Mouse (Mus musculus) mouse embryonic stem cell (cell line): ENCODE measurements around the gene 9130213A22Rik.

Experiments
- in situ Hi-C, 2 experiments: fragments of 300-500 bp; cut with MboI; formaldehyde crosslinking; loops; 1 replicate in 1 of 2; 3 replicates in 1 of 2; pipeline ENCODE4 v1.14.3; 2019 to 2020; ENCODE audit warnings: low sequenced_read_pairs in 2 of 2, low pct_unique_long_range_greater_than_20kb in 1 of 2, mixed read lengths in 1 of 2; ENCODE audit not compliant: unreplicated experiment in 1 of 2

Gene 9130213A22Rik

GRCm38 (mm10) chr11:69086390-69086789 is 36.0 kb downstream of the 9130213A22Rik start:
- in situ Hi-C loops: no loop called here

- in situ Hi-C loops: no loop called here
Observed at GRCm38 (mm10) chr11:69085608-69086007, 36.8 kb downstream of the 9130213A22Rik start.

GRCm38 (mm10) chr11:69081613-69082012 is 40.8 kb downstream of the 9130213A22Rik start:
- in situ Hi-C loops: no loop called here

- in situ Hi-C loops: no loop called here
Observed at GRCm38 (mm10) chr11:69080855-69081222, 41.5 kb downstream of the 9130213A22Rik start.

- in situ Hi-C loops: no loop called here
Observed at GRCm38 (mm10) chr11:69080102-69080854, 42.1 kb downstream of the 9130213A22Rik start.

GRCm38 (mm10) chr11:69078805-69079438 is 43.5 kb downstream of the 9130213A22Rik start:
- in situ Hi-C loops: loop anchor here in 1 of 2 experiments (5.0 kb wide), 1 partner anchor 38 kb away; no protein-coding TSS in a partner anchor

GRCm38 (mm10) chr11:69078041-69078440 is 44.3 kb downstream of the 9130213A22Rik start:
- in situ Hi-C loops: loop anchor here in 1 of 2 experiments (5.0 kb wide), 1 partner anchor 39 kb away; no protein-coding TSS in a partner anchor

- in situ Hi-C loops: loop anchor here in 1 of 2 experiments (5.0 kb wide), 1 partner anchor 40 kb away; no protein-coding TSS in a partner anchor
Observed at GRCm38 (mm10) chr11:69077316-69077715, 45.1 kb downstream of the 9130213A22Rik start.

- in situ Hi-C loops: loop anchor here in 1 of 2 experiments (5.0 kb wide), 1 partner anchor 41 kb away; no protein-coding TSS in a partner anchor
Observed at GRCm38 (mm10) chr11:69076572-69076971, 45.8 kb downstream of the 9130213A22Rik start.

- in situ Hi-C loops: loop anchor here in 1 of 2 experiments (5.0 kb wide), 1 partner anchor 41 kb away; no protein-coding TSS in a partner anchor
Observed at GRCm38 (mm10) chr11:69075764-69076479, 46.5 kb downstream of the 9130213A22Rik start.

- in situ Hi-C loops: loop anchor here in 1 of 2 experiments (5.0 kb wide), 1 partner anchor 43 kb away; no protein-coding TSS in a partner anchor
Observed at GRCm38 (mm10) chr11:69074776-69075069, 47.7 kb downstream of the 9130213A22Rik start.

- in situ Hi-C loops: no loop called here
Observed at GRCm38 (mm10) chr11:69073951-69074775, 48.2 kb downstream of the 9130213A22Rik start.

- in situ Hi-C loops: no loop called here
Observed at GRCm38 (mm10) chr11:69073065-69073888, 49.1 kb downstream of the 9130213A22Rik start.

- in situ Hi-C loops: no loop called here
Observed at GRCm38 (mm10) chr11:69072666-69073064, 49.7 kb downstream of the 9130213A22Rik start.

- in situ Hi-C loops: no loop called here
Observed at GRCm38 (mm10) chr11:69072234-69072633, 50.2 kb downstream of the 9130213A22Rik start.

- in situ Hi-C loops: no loop called here
Observed at GRCm38 (mm10) chr11:69071262-69071661, 51.1 kb downstream of the 9130213A22Rik start.

GRCm38 (mm10) chr11:69070590-69071222 is 51.7 kb downstream of the 9130213A22Rik start, which contains the start of gene Tmem107:
TSS of gene Tmem107 (plus strand) at chr11:69070806.
- in situ Hi-C loops: no loop called here
